Mouse (Mus musculus): ENCODE measurements at regions not wholly inside any gene's neighbourhood (a gene's known extent, or its start where the extent isn't known, plus 50 kb on each side); places are given as distances from the start of the nearest gene placed in this dataset.

- no peak for DNase-seq (ENCODE audit: extremely low spot score in 1 of 2, low spot score in 1 of 2)
Observed at GRCm38 (mm10) chr11:22677337-22677736, 165.4 kb downstream of the Tmem17 start.

- DNase-seq (ENCODE audit: extremely low spot score in 1 of 2, low spot score in 1 of 2) = no peak
Observed at GRCm38 (mm10) chr11:22684576-22684975, 172.7 kb downstream of the Tmem17 start.

- DNase-seq (ENCODE audit: extremely low spot score in 1 of 2, low spot score in 1 of 2) = no peak
Observed at GRCm38 (mm10) chr11:22690829-22691228, 169.9 kb downstream of the B3gnt2 start.

GRCm38 (mm10) chr11:22692281-22692857 is 168.4 kb downstream of the B3gnt2 start:
- DNase-seq (ENCODE audit: extremely low spot score in 1 of 2, low spot score in 1 of 2) = no peak

GRCm38 (mm10) chr11:22692941-22693341 is 167.8 kb downstream of the B3gnt2 start:
- DNase-seq (ENCODE audit: extremely low spot score in 1 of 2, low spot score in 1 of 2) = no peak

- DNase-seq (ENCODE audit: extremely low spot score in 1 of 2, low spot score in 1 of 2) = no peak
Observed at GRCm38 (mm10) chr11:22693376-22693775, 167.4 kb downstream of the B3gnt2 start.

- DNase-seq (ENCODE audit: extremely low spot score in 1 of 2, low spot score in 1 of 2) = no peak
Observed at GRCm38 (mm10) chr11:22693984-22694383, 166.8 kb downstream of the B3gnt2 start.

- DNase-seq (ENCODE audit: extremely low spot score in 1 of 2, low spot score in 1 of 2) = no peak
Observed at GRCm38 (mm10) chr11:22694829-22695228, 165.9 kb downstream of the B3gnt2 start.

- no peak for DNase-seq (ENCODE audit: extremely low spot score in 1 of 2, low spot score in 1 of 2)
Observed at GRCm38 (mm10) chr11:22695237-22695636, 165.5 kb downstream of the B3gnt2 start.

- no peak for DNase-seq (ENCODE audit: extremely low spot score in 1 of 2, low spot score in 1 of 2)
Observed at GRCm38 (mm10) chr11:22698057-22698941, 162.5 kb downstream of the B3gnt2 start.

- DNase-seq (ENCODE audit: extremely low spot score in 1 of 2, low spot score in 1 of 2) = no peak
Observed at GRCm38 (mm10) chr11:22706082-22706481, 154.7 kb downstream of the B3gnt2 start.
